ENCODE assay signal across 24 mouse cellular contexts in genomic region chr7:142368856-142369255, GRCm38 (mm10). TPM values are rescaled to one million over a fixed set of nuclear protein-coding genes. Genes with fewer than 3 reads are reported as not detected.
DNase-seq lines count a peak whose midpoint lies in the region; TF ChIP-seq lines count a peak whose summit lies in the region.
"Had no signal": no experiment of that assay in that cellular context is flagged by ENCODE, and none has a peak within 500 bp of the region (broad histone marks: within the 10 kb centered on the region; RNA-seq: fewer than 3 reads in every experiment).

No protein-coding gene starts in this region.

- WGBS in thymus, adult 2 months = 97% methylated on average over 2 of the region's 2 CpGs

- no peaks in the 10 kb centered on the region for H3K27me3 ChIP-seq in thymus, adult 2 months (ENCODE audit: control insufficient read depth, insufficient read depth, low read length)

- TF ChIP-seq POLR2A in thymus, adult 2 months (IDR thresholded peaks at IDR 0.05; ENCODE audit: control insufficient read depth, extremely low read depth, insufficient read depth, low read length, poor library complexity) = no peak

- peaks cover 26% of the 10 kb centered on the region for H3K4me1 ChIP-seq in thymus, adult 2 months (replicated peaks; ENCODE audit: control insufficient read depth, insufficient read depth, low read length)

- peak; percentile 50 to 60 for DNase-seq in layer of hippocampus, postnatal 10 days (ENCODE audit: low spot score in 2 of 2)
- DNase-seq in layer of hippocampus, postnatal 36 days = no peak
- DNase-seq in cerebellum, adult 11 months = peak; percentile 88
- DNase-seq in cerebellum, postnatal 10 days = peak; percentile 96
- DNase-seq in gastrocnemius, postnatal 14 days = peak; percentile 72
- no peak for DNase-seq in urinary bladder, postnatal 10 days (ENCODE audit: low spot score)
- no peak for DNase-seq in thymus, adult 2 months
- no peak for DNase-seq in MN1 (ENCODE audit: low spot score)
- DNase-seq: kidney, adult 2 months; kidney, postnatal 10 days; lung, adult 2 months; spleen, adult 18-20 months; thymus, postnatal 4 days had no signal

- no peak overlapping the region for H3K27ac ChIP-seq in thymus, adult 2 months (ENCODE audit: control insufficient read depth, insufficient read depth, low read length)
- H3K27ac ChIP-seq: embryonic facial prominence, embryonic 10.5 days; heart, embryonic 10.5 days; hindbrain, embryonic 10.5 days; layer of hippocampus, adult 2 months; limb, embryonic 12.5 days; liver, embryonic 12.5 days; macrophage; midbrain, embryonic 10.5 days; neural tube, embryonic 12.5 days had no signal

- intact Hi-C loops in gastrocnemius, postnatal 14 days (cut with DNase I; ENCODE audit: low total_unique reads) = no loop called here

- no peak overlapping the region for H3K4me3 ChIP-seq in thymus, adult 2 months (ENCODE audit: control insufficient read depth, insufficient read depth, low read length)
- H3K4me3 ChIP-seq: embryonic facial prominence, embryonic 10.5 days; heart, embryonic 10.5 days; hindbrain, embryonic 10.5 days; limb, embryonic 12.5 days; liver, embryonic 12.5 days; midbrain, embryonic 10.5 days; neural tube, embryonic 12.5 days had no signal

- no peaks in the 10 kb centered on the region for H3K36me3 ChIP-seq in thymus, adult 2 months (ENCODE audit: control insufficient read depth, insufficient read depth, low read length)
- H3K36me3 ChIP-seq: embryonic facial prominence, embryonic 10.5 days; heart, embryonic 10.5 days; hindbrain, embryonic 10.5 days; limb, embryonic 12.5 days; liver, embryonic 12.5 days; midbrain, embryonic 10.5 days; neural tube, embryonic 12.5 days had no signal

- no peak for TF ChIP-seq CTCF in thymus, adult 2 months (IDR thresholded peaks at IDR 0.05; ENCODE audit: borderline replicate concordance, control insufficient read depth, extremely low read depth, insufficient read depth, low read length, poor library complexity)

RNA-seq across cellular contexts. Expression of gene Ifitm10, which starts 4.7 kb away (rescaled TPM):
- total RNA-seq in layer of hippocampus, postnatal 10 days (2021) = 10 to 100 TPM; 21.0 to 24.6 TPM
- 10 to 100 TPM; 34.2 to 35.7 TPM for total RNA-seq in layer of hippocampus, postnatal 36 days (2021)
- total RNA-seq in gastrocnemius, postnatal 14 days (2021) = 1 to 10 TPM; 6.7 to 8.4 TPM
- polyA plus RNA-seq in thymus, adult 2 months (2012; rRNA removed) = 10.8 and 14.8 TPM in 2 replicates
- polyA plus RNA-seq: macrophage had no signal

RNA-seq across cellular contexts. Expression of gene Gm49369, which starts 13.6 kb away (rescaled TPM):
- 1 to 10 TPM in 1 of 2 experiments, not detected in 1; 6.5 TPM for total RNA-seq in layer of hippocampus, postnatal 10 days (2021)
- not detected for total RNA-seq in layer of hippocampus, postnatal 36 days (2021)
- 1 to 10 TPM; 1.0 to 4.1 TPM for total RNA-seq in gastrocnemius, postnatal 14 days (2021)
- 0.23 and 0.31 TPM in 2 replicates for polyA plus RNA-seq in thymus, adult 2 months (2012; rRNA removed)
- polyA plus RNA-seq: embryonic facial prominence, embryonic 10.5 days; forebrain, embryonic 11.5 days; liver, embryonic 12.5 days; midbrain, embryonic 10.5 days; stomach, embryonic 14.5 days had no signal

RNA-seq across cellular contexts. Expression of gene Ctsd, which starts 19.0 kb away (rescaled TPM):
- 100 to 1,000 TPM; 252 to 270 TPM for total RNA-seq in layer of hippocampus, postnatal 10 days (2021)
- total RNA-seq in layer of hippocampus, postnatal 36 days (2021) = 100 to 1,000 TPM; 289 to 292 TPM
- 100 to 1,000 TPM; 268 to 284 TPM for total RNA-seq in gastrocnemius, postnatal 14 days (2021)
- polyA plus RNA-seq in thymus, adult 2 months (2012; rRNA removed) = 762 and 992 TPM in 2 replicates

Comparison
In these comparisons a context has a peak if more than half of its experiments do, and no peak if none do; other contexts are left out.
1. DNase-seq: peak in layer of hippocampus, postnatal 10 days (2 of 2), cerebellum, adult 11 months (single experiment), cerebellum, postnatal 10 days (2 of 2) and gastrocnemius, postnatal 14 days (single experiment); none in layer of hippocampus, postnatal 36 days (0 of 2), urinary bladder, postnatal 10 days (single experiment), thymus, adult 2 months (single experiment) and MN1 (single experiment).